Mouse (Mus musculus): ENCODE data around the gene 2410004P03Rik. TPM values are rescaled to one million over a fixed set of nuclear protein-coding genes. Genes with fewer than 3 reads are reported as not detected.
"Not testable (repeated sequence)": the region's sequence is repeated elsewhere in the genome, so short reads cannot be mapped to it uniquely, and the experiment has no call there.

The 2410004P03Rik gene
- polyA plus RNA-seq, 1 experiment from 2014 or later: 5.2 TPM

GRCm38 (mm10) chr12:17039415-17039814, 27.9 kb upstream of the 2410004P03Rik start:
- Histone ChIP-seq H3K27ac (no peak overlapping the region), H3K27me3 (replicated peaks) (no peaks in the 10 kb centered on the region), H3K4me3 (no peak overlapping the region), H3K9me3 (no peaks in the 10 kb centered on the region), H3K4me2 (no peak overlapping the region), H3K9ac (no peak overlapping the region), H3K4me1 (peaks cover 7% of the 10 kb centered on the region; the same call in 1 of the 2 replicates), H3K36me3 (replicated peaks) (no peaks in the 10 kb centered on the region)
- ATAC-seq (replicated peaks): no peak
- 77% methylated on average over 2 of the region's 2 CpGs for WGBS

GRCm38 (mm10) chr12:17038246-17038645, 26.7 kb upstream of the 2410004P03Rik start:
- no peak overlapping the region for H3K9ac ChIP-seq
- H3K4me2 ChIP-seq: no peak overlapping the region
- no peak overlapping the region for H3K27ac ChIP-seq
- no peak for ATAC-seq (replicated peaks)
- H3K9me3 ChIP-seq: no peaks in the 10 kb centered on the region
- H3K36me3 ChIP-seq (replicated peaks): no peaks in the 10 kb centered on the region
- WGBS: 76% methylated on average over 6 of the region's 6 CpGs
- H3K4me3 ChIP-seq: no peak overlapping the region
- peaks cover 10% of the 10 kb centered on the region; the same call in 1 of the 2 replicates for H3K4me1 ChIP-seq
- no peaks in the 10 kb centered on the region for H3K27me3 ChIP-seq (replicated peaks)

- Histone ChIP-seq H3K27me3 (replicated peaks) (no peaks in the 10 kb centered on the region), H3K27ac (no peak overlapping the region), H3K4me1 (peaks cover 10% of the 10 kb centered on the region; the same call in 1 of the 2 replicates), H3K9ac (no peak overlapping the region), H3K36me3 (replicated peaks) (no peaks in the 10 kb centered on the region), H3K4me2 (no peak overlapping the region), H3K4me3 (no peak overlapping the region), H3K9me3 (no peaks in the 10 kb centered on the region)
- no peak for ATAC-seq (replicated peaks)
- 46% methylated on average over 14 of the region's 14 CpGs for WGBS
Observed at GRCm38 (mm10) chr12:17037053-17037610, 25.6 kb upstream of the 2410004P03Rik start.

- no peaks in the 10 kb centered on the region for H3K9me3 ChIP-seq
- no peak overlapping the region for H3K9ac ChIP-seq
- no peak overlapping the region for H3K4me3 ChIP-seq
- no peaks in the 10 kb centered on the region for H3K36me3 ChIP-seq (replicated peaks)
- H3K4me1 ChIP-seq: peaks cover 10% of the 10 kb centered on the region; the same call in 1 of the 2 replicates
- no peaks in the 10 kb centered on the region for H3K27me3 ChIP-seq (replicated peaks)
- WGBS: 48% methylated on average over 9 of the region's 9 CpGs
- H3K4me2 ChIP-seq: no peak overlapping the region
- no peak for ATAC-seq (replicated peaks)
- no peak overlapping the region for H3K27ac ChIP-seq
Observed at GRCm38 (mm10) chr12:17036532-17036931, 25.0 kb upstream of the 2410004P03Rik start.

GRCm38 (mm10) chr12:17035128-17035527, 23.6 kb upstream of the 2410004P03Rik start:
- Histone ChIP-seq H3K9ac (no peak overlapping the region), H3K4me2 (no peak overlapping the region), H3K27ac (no peak overlapping the region), H3K27me3 (replicated peaks) (no peaks in the 10 kb centered on the region), H3K4me3 (no peak overlapping the region), H3K36me3 (replicated peaks) (no peaks in the 10 kb centered on the region), H3K4me1 (peaks cover 10% of the 10 kb centered on the region; the same call in 1 of the 2 replicates), H3K9me3 (no peaks in the 10 kb centered on the region)
- ATAC-seq (replicated peaks): no peak
- 65% methylated on average over 2 of the region's 2 CpGs for WGBS

GRCm38 (mm10) chr12:17034671-17035070, 23.1 kb upstream of the 2410004P03Rik start:
- no peak overlapping the region for H3K9ac ChIP-seq
- H3K27me3 ChIP-seq (replicated peaks): no peaks in the 10 kb centered on the region
- no peak overlapping the region for H3K27ac ChIP-seq
- H3K4me3 ChIP-seq: no peak overlapping the region
- H3K4me1 ChIP-seq: peaks cover 10% of the 10 kb centered on the region; the same call in 1 of the 2 replicates
- no peak for ATAC-seq (replicated peaks)
- no peak overlapping the region for H3K4me2 ChIP-seq
- no peaks in the 10 kb centered on the region for H3K9me3 ChIP-seq
- WGBS: 82% methylated on average over 5 of the region's 5 CpGs
- no peaks in the 10 kb centered on the region for H3K36me3 ChIP-seq (replicated peaks)

- H3K27ac ChIP-seq: no peak overlapping the region
- 77% methylated on average over 9 of the region's 9 CpGs for WGBS
- ATAC-seq (replicated peaks): peak; percentile 43
- no peak overlapping the region for H3K4me3 ChIP-seq
- peaks cover 10% of the 10 kb centered on the region; the same call in 1 of the 2 replicates for H3K4me1 ChIP-seq
- no peaks in the 10 kb centered on the region for H3K9me3 ChIP-seq
- H3K27me3 ChIP-seq (replicated peaks): no peaks in the 10 kb centered on the region
- H3K36me3 ChIP-seq (replicated peaks): no peaks in the 10 kb centered on the region
- no peak overlapping the region for H3K4me2 ChIP-seq
- no peak overlapping the region for H3K9ac ChIP-seq
Observed at GRCm38 (mm10) chr12:17033464-17033841, 21.9 kb upstream of the 2410004P03Rik start.

- H3K9ac ChIP-seq: no peak overlapping the region
- ATAC-seq (replicated peaks): peak; percentile 73
- no peaks in the 10 kb centered on the region for H3K36me3 ChIP-seq (replicated peaks)
- H3K9me3 ChIP-seq: no peaks in the 10 kb centered on the region
- no peaks in the 10 kb centered on the region for H3K27me3 ChIP-seq (replicated peaks)
- WGBS: 41% methylated on average over 13 of the region's 13 CpGs
- H3K4me1 ChIP-seq: peaks cover 10% of the 10 kb centered on the region; the same call in 1 of the 2 replicates
- no peak overlapping the region for H3K4me2 ChIP-seq
- no peak overlapping the region for H3K27ac ChIP-seq
- H3K4me3 ChIP-seq: no peak overlapping the region
Observed at GRCm38 (mm10) chr12:17032694-17033463, 21.4 kb upstream of the 2410004P03Rik start.

- no peaks in the 10 kb centered on the region for H3K27me3 ChIP-seq (replicated peaks)
- WGBS: 94% methylated on average over 6 of the region's 6 CpGs
- H3K9ac ChIP-seq: no peak overlapping the region
- H3K4me1 ChIP-seq: no peaks in the 10 kb centered on the region
- H3K4me3 ChIP-seq: no peak overlapping the region
- H3K9me3 ChIP-seq: no peaks in the 10 kb centered on the region
- H3K4me2 ChIP-seq: no peak overlapping the region
- no peak overlapping the region for H3K27ac ChIP-seq
- no peak for ATAC-seq (replicated peaks)
- no peaks in the 10 kb centered on the region for H3K36me3 ChIP-seq (replicated peaks)
Observed at GRCm38 (mm10) chr12:17024554-17025110, 13.1 kb upstream of the 2410004P03Rik start.

GRCm38 (mm10) chr12:17022145-17022544, 10.6 kb upstream of the 2410004P03Rik start:
- ATAC-seq (replicated peaks): no peak
- no peaks in the 10 kb centered on the region for H3K36me3 ChIP-seq (replicated peaks)
- no peak overlapping the region for H3K9ac ChIP-seq
- H3K27me3 ChIP-seq (replicated peaks): no peaks in the 10 kb centered on the region
- H3K4me1 ChIP-seq: no peaks in the 10 kb centered on the region
- no peak overlapping the region for H3K4me2 ChIP-seq
- no peak overlapping the region for H3K4me3 ChIP-seq
- no peak overlapping the region for H3K27ac ChIP-seq
- 81% methylated on average over 4 of the region's 4 CpGs for WGBS
- no peaks in the 10 kb centered on the region for H3K9me3 ChIP-seq

- not testable (repeated sequence) for ATAC-seq (replicated peaks); H3K4me1 ChIP-seq; H3K27me3 ChIP-seq (replicated peaks); H3K27ac ChIP-seq; H3K4me3 ChIP-seq; H3K9me3 ChIP-seq; H3K36me3 ChIP-seq (replicated peaks); H3K4me2 ChIP-seq; H3K9ac ChIP-seq
- 89% methylated on average over 4 of the region's 4 CpGs for WGBS
Observed at GRCm38 (mm10) chr12:17021125-17021524, 9.6 kb upstream of the 2410004P03Rik start.

- 29% methylated on average over 4 of the region's 4 CpGs for WGBS
- Histone ChIP-seq H3K27ac (no peak overlapping the region), H3K9ac (no peak overlapping the region), H3K9me3 (no peaks in the 10 kb centered on the region), H3K36me3 (replicated peaks) (no peaks in the 10 kb centered on the region), H3K4me2 (no peak overlapping the region), H3K4me1 (no peaks in the 10 kb centered on the region), H3K27me3 (replicated peaks) (no peaks in the 10 kb centered on the region), H3K4me3 (no peak overlapping the region)
- no peak for ATAC-seq (replicated peaks)
Observed at GRCm38 (mm10) chr12:17018468-17018867, 6.9 kb upstream of the 2410004P03Rik start.

Data from midbrain, embryonic 15.5 days (tissue).